Mouse (Mus musculus) kidney, adult 18-20 months (tissue): Measurements from ENCODE around the gene Igfbp7.
"Not testable (repeated sequence)": the region's sequence is repeated elsewhere in the genome, so short reads cannot be mapped to it uniquely, and the experiment has no call there.

Source experiments
- DNase-seq: peaks from one replicate; pipeline ENCODE4 v3.0.0; 2021

The Igfbp7 gene

DNA sequence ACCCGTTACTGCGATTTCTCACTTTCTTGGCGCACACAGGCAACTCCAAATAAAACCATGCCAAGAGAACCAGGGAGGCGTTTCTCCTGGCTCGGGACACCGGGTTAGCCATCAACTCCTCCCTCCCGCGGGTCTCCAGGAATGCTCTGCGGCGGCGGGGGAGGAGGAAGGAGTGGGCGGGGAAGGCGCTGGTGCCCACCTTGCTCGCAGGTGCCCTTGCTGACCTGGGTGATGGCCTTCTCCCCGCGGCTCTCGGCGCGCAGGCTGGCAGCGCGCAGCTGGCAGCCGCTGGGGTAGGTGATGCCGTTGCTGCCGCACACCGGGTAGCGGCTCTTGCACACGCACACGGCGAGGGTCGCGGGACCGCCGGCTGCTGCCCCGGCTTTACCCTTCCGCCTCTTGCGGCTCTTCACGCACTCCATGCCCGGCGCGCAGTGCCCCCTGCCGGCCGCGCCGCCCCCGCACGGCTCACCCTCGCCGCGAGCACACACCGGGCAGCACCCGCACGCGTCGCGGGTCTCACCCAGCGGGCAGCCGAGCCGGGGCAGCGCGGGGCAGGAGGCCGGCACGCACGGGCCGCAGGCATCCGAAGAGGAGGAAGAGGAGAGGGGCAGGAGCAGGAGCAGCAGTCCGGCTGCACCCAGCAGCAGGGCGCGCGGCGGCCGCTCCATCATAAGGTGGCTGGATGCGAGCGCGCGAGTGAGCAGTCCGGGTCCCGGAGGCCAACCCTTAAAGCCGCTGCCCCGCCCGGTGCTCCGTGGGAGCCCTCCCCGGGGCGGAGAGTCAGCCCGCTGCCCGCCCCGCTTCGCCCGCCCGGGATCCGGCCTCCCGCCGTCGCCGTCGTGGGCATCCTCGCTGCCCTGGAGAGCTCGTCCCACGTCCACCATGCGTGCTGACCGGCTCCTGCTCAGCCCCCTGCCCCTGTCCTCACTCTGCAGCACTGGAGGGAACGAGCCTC, at the start of gene Igfbp7:
Gene Igfbp7 (minus strand): TSS at position 701 of the 958 bp plus-strand sequence.
- DNase-seq, result peak; percentile 92

- DNase-seq, result no peak
These were observed 44.3 kb upstream of the Igfbp7 start for GRCm38 (mm10) chr5:77452103-77452502.

DNA sequence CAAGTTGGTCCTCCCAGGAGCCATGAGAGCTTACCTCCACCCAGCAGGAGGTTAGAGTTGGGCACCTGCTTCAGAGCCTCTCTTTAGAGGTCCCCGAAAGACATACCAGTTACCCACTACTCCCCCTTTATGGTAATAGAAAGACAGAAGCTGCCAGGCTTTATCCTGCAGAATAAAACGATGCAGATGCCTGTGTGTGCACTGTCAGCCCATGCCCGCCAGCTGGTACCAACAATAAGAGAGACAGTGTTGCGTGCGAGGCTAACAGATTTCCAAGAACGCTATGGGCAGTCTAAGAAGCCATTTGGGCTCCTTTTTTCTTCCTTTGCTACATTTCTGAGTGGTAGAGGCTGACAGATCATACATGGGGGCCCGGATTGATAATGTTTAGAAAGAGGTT, 41.7 kb upstream of the Igfbp7 start:
- no peak for DNase-seq

DNA sequence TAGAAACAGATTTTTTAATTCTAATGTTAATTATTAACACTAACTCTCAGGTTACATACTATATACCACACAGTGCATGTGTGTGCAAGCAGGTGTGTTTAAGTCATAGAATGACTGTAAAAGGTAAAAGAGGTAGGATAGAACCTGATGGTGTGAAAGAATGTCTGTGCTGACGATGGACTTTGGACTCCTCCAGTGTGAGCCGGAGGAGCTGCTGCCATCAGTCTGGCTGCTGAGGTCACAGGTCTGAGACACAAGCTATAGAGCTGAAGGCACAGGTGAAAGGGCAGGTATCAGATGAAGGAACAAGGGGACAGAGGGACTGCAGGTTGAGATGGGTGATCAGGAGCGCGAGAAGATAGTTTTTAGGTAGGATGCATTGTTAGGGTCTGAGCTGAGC, 37.6 kb upstream of the Igfbp7 start:
- no peak for DNase-seq

- no peak for DNase-seq
These were observed 36.2 kb upstream of the Igfbp7 start for GRCm38 (mm10) chr5:77443889-77444573.

GRCm38 (mm10) chr5:77442856-77443623, 35.2 kb upstream of the Igfbp7 start:
- no peak for DNase-seq

GRCm38 (mm10) chr5:77436308-77436707, 28.5 kb upstream of the Igfbp7 start:
- DNase-seq, result no peak

DNA sequence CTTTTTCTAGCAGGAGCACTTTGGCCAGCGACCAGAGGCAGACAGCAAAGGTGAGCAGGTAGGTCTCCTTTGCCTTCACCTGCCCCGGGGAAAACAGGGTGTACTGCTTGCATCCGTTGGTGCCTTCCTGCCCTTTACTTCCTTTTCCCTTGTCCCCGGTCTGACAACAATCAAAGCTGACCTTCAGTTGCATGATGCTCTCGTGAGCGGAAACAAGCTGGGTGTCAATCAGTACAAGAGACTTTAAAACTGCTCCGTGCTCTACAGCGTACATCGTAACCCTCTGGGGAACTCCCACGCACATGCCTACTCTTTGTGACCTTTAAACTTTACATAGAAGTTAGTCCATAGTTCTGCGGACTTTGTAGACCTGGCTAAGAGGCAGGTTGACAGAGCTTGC, 26.2 kb upstream of the Igfbp7 start:
- peak; percentile 35 for DNase-seq

DNA sequence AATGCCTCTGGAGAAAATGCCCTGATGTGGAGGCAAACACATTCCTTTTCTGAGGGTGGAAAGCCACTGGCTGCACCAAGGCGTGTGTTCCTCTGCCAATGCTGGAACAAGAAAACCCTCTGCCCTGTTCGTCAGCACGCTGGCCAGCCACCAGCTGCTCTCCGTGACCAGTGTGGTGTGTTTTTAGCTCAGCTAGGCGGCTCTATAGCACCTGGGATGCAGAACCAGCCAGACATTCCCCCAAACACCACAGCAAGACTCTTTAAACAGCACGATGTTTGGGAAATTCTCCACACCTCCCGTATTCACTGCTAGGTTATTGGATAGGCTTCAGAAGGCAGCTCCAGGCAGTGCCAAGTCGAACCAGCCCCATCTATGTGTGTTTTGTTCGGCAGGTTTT, 25.7 kb upstream of the Igfbp7 start:
- peak; percentile 58 for DNase-seq

DNA sequence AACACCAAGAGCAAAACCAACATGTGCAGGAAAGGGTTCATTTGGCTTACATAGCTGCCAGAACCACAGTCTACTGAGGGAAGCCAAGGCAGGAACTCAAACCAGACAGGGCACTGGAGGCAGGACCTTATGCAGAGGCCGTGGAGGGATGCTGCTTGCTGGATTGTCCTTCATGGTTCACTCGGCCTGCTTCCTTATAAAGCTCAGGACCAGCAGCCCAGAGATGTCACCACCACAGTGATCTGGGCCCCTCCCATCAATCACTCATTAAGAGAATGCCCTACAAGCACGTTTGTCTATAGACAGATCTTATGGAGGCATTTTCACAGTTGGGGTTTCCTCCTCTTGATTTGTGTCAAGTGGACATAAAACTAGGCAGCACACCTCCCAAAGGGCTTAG, 25.3 kb upstream of the Igfbp7 start:
- DNase-seq, result no peak

- DNase-seq, result no peak
These were observed 24.6 kb upstream of the Igfbp7 start for GRCm38 (mm10) chr5:77432446-77432845.

DNA sequence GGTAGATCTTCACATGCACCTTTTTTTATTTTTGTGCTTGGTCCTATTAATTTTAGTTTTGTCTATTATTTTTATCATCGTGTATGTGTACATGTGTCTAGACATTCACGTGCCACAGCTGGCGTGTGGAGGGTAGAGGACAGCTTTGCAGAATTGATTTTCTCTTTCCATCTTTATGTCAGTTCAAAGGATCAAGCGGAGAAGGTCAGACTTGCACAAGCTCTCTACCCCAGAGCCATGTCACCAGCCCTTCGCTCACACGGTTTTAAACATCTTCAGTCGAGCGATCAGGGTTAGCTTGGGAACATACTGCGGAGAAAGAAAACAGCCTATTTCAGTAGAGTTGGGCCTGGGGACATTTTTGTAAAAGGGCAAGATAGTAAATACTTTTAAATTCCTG, 23.2 kb upstream of the Igfbp7 start:
- no peak for DNase-seq

- DNase-seq, result no peak
These were observed 22.6 kb upstream of the Igfbp7 start for GRCm38 (mm10) chr5:77430471-77430870.

DNA sequence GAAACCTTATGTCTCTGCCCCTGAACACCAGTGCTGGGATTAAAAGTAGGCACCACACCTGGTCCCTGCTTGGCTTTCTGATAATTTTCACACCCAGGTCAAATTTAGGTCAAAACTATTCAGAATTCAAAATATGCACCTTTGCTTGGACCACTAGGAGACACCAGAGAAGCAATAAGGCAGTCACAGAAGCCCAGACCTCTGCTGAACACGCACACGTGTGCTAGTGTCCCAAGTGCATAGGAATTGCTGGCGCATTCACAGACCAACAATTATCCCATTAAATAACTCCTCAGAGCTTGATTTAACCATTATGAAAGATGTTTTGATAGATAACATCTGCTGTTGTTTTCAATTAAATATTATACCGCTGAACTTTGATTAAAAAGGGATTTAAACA, 22.2 kb upstream of the Igfbp7 start:
- DNase-seq, result no peak

DNA sequence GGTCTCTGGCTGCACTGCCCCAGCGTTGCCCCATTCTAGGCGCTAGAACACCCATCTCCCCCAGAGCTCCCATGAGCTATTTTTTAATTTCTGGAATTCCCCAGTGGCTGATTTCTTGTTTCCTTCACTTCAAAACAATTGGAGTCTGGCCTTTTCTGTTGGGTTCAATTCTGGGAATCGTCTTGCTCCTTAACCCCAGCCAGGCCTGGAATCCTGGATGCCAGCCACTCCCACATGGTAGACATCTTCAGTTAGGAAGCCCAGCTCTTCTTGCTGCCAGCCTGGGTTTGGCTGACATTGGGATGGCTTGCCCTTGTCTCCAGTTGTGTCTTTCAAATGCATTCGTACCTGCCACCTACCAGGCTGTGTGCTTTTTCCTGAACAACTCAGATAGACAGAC, 20.7 kb upstream of the Igfbp7 start:
- DNase-seq, result no peak

- DNase-seq, result no peak
These were observed 20.1 kb upstream of the Igfbp7 start for GRCm38 (mm10) chr5:77427986-77428385.

DNA sequence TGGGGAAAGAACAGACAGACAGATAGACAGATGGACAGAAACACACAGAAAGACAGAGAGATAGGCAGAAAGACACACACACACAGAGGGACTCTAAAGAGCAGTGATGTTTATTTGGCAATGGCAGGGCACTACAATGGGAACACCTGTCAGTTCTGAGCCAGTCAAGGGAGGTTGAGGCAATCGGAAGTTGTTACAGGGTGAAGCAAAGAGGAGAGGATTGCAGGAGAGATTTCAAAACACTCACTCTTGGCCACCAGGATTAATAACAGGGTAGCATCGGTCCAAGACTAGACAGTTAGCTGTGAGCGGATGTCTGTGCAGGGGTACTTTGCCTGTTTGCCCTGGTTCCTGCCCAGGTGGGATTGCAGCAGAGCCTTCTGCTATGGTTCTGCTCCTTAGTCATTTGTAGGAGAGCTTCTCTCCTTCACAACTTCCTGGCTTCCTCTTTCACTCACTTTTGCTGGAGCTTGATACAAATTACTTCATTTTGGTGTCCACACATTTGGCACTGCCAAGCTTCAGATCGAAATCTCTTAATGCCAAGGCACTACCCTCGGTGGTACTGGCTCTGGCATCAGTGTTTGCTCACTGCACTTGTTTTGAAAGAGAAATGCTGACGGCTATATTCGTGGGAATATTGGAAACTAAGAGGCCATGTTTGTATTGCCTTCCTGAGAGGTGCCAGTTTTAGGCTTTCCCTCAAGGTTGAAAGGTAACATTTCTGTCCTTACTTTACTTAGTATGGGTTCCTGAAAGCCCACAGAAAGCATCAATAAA, 18.1 kb upstream of the Igfbp7 start:
- DNase-seq, result no peak

- not testable (repeated sequence) for DNase-seq
These were observed 11.7 kb upstream of the Igfbp7 start for GRCm38 (mm10) chr5:77419537-77419936.

DNA sequence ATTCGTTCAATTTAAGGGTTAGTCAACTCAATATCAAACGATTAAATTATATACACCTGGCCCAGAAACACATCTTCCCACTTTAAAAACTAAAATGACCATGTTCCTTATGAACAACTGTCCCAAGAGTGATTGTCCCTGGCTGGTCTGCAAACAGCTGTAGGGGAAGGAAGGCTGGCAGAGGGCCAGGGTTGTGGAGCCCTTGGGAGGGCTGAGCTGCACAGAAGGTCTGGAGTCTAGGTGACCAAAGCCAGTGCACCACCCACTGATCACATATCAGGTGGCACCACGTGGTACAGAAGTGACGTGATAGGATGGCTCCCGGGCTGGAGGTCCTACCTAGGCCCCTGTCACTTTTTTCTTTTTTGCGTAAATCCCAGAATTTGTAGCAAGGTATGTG, 8.2 kb upstream of the Igfbp7 start:
- DNase-seq, result no peak

DNA sequence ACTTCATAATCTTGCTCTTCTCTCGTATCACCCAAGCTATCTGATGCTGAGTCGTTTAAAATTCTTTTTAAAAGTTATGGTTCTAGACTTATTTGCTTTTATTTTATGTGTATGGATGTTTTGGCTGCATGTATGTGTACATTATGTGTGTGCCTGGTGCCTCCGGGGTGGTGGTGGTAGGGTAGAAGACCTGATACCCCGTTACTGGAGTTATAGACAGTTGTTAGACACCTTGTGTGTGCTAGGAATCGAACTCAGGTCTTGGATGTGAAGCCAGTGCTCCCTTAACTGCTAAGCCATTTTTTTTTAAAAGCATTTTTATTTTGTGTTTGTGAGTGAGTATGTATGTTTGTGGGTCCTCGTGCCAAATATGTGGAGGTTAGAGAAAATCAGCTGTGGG, 689 bp upstream of the Igfbp7 start:
- no peak for DNase-seq

GRCm38 (mm10) chr5:77406371-77406871, 1.4 kb downstream of the Igfbp7 start:
- peak; percentile 68 for DNase-seq

DNA sequence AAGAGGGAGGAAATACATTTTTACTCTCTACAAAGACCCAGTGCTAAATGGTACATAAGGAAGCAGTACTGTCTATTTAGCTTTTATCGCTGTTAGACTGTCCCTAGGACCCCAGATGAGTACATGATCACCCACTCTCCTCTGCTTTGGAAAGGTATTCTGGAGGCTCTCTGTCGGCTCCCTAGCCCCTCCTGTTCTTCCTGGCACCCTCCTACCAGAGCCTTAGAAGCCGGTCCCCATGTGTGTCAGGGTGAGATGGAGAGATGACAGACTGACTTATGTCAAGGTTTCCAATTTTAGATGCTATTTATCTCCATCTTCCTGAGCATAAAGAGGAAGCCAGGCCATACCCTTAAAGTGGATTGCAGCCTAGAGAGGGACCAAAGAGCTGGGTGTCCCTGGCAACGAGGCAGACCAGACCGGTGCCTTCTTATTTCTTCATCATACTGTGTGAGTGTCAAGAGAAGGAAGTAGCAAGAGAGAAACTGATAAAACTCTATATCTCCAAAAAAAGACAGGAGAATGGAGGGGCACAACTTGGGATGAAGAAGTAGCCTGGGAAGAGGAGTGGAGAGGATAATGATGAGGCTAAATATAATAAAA, 2.3 kb downstream of the Igfbp7 start:
- DNase-seq, result peak; percentile 27
